Mouse (Mus musculus): ENCODE measurements around the gene Wbp1. TPM values are rescaled to one million over a fixed set of nuclear protein-coding genes. Genes with fewer than 3 reads are reported as not detected.

Wbp1 gene
- polyA plus RNA-seq, 1 experiment from 2014 or later = 108 TPM

GRCm38 (mm10) chr6:83145209-83145608, 23.9 kb upstream of the Wbp1 start:
- TF ChIP-seq CTCF (IDR thresholded peaks at IDR 0.05; ENCODE audit: low read depth) = no peak
- Histone ChIP-seq H3K27me3 (ENCODE audit: insufficient read depth, low read length) (no peaks in the 10 kb centered on the region), H3K4me1 (replicated peaks; ENCODE audit: insufficient read depth, low read length) (peaks cover 13% of the 10 kb centered on the region; the same call in 1 of the 2 replicates), H3K9ac (ENCODE audit: low read depth, low read length) (no peak overlapping the region), H3K4me2 (ENCODE audit: low read length) (no peak overlapping the region), H3K4me3 (replicated peaks; ENCODE audit: low read depth, low read length) (no peak overlapping the region), H3K27ac (no peak overlapping the region), H3K9me3 (replicated peaks; ENCODE audit: low read length) (no peaks in the 10 kb centered on the region), H3K36me3 (ENCODE audit: insufficient read depth, low read length) (peaks cover 5% of the 10 kb centered on the region; the same call in 1 of the 2 replicates)
- ATAC-seq (replicated peaks; ENCODE audit: low FRiP score, low read depth) = no peak
- no peak for DNase-seq (ENCODE audit: low spot score)
- WGBS = 67% methylated on average over 2 of the region's 2 CpGs

DNA sequence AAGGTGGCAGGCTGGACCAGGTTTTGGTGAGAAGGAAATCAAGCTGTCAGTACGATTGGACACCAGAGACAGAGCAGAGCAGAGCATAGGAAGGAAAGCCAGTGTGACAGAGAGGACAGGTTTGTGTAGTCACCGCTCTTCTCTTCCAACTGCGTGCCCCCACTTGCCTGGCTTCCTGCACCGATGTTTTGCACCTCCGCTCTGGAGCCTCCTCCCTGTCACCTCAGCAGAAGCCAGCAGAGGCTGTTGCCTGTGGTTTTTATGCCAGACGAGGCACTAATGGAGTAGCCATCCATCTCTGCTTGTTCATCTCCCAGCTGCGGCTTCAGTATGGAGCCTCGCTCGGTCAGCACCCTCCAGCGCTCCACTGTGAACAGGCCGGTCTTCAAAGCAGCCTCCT, 21.5 kb upstream of the Wbp1 start:
- Histone ChIP-seq H3K9me3 (replicated peaks; ENCODE audit: low read length) (no peaks in the 10 kb centered on the region), H3K4me3 (replicated peaks; ENCODE audit: low read depth, low read length) (no peak overlapping the region), H3K27ac (no peak overlapping the region), H3K4me1 (replicated peaks; ENCODE audit: insufficient read depth, low read length) (peaks cover 21% of the 10 kb centered on the region), H3K27me3 (ENCODE audit: insufficient read depth, low read length) (no peaks in the 10 kb centered on the region), H3K9ac (ENCODE audit: low read depth, low read length) (no peak overlapping the region), H3K36me3 (ENCODE audit: insufficient read depth, low read length) (0 out of 2 replicates have a peak, but pooled peaks cover 4% of the 10 kb centered on the region), H3K4me2 (ENCODE audit: low read length) (no peak overlapping the region)
- no peak for TF ChIP-seq CTCF (IDR thresholded peaks at IDR 0.05; ENCODE audit: low read depth)
- DNase-seq (ENCODE audit: low spot score) (no peak), ATAC-seq (replicated peaks; ENCODE audit: low FRiP score, low read depth) (no peak)
- WGBS = 60% methylated on average over 11 of the region's 11 CpGs

DNA sequence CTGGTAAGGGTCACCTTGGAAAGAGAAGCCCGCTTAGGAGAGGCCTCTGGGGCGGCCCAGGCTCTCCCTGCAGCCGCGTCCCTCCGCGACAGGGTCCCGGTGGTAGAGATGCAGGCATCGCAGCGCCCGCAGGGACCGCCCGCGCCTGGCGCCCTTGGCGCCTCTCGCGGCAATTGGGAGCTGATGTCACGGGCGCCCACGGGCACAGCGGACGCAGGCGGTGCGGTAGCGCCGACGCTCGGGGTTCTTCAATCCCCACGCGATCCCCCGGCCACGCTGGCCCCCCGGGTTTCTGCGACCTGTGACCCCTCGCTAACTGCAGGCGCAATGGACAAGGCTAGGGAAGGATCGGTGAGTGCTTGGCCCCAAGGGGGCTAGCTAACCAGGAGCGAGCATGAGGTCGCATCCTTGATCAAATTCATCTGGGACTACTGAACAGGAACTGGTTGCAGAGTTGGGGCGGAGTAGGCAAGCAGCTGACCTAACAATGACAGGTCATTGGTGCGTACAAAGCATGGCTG, 20.9 kb upstream of the Wbp1 start:
- Histone ChIP-seq H3K4me1 (replicated peaks; ENCODE audit: insufficient read depth, low read length) (peaks cover 23% of the 10 kb centered on the region), H3K27ac (0 out of 2 replicates have a peak overlapping the region, but pooled peaks have one; percentile 36), H3K27me3 (ENCODE audit: insufficient read depth, low read length) (no peaks in the 10 kb centered on the region), H3K9ac (ENCODE audit: low read depth, low read length) (peak overlapping the region; percentile 57), H3K9me3 (replicated peaks; ENCODE audit: low read length) (no peaks in the 10 kb centered on the region), H3K36me3 (ENCODE audit: insufficient read depth, low read length) (0 out of 2 replicates have a peak, but pooled peaks cover 4% of the 10 kb centered on the region), H3K4me3 (replicated peaks; ENCODE audit: low read depth, low read length) (peak overlapping the region; percentile 14; the same call in 1 of the 2 replicates), H3K4me2 (ENCODE audit: low read length) (peak overlapping the region; percentile 63)
- no peak for ATAC-seq (replicated peaks; ENCODE audit: low FRiP score, low read depth)
- DNase-seq (ENCODE audit: low spot score) = no peak
- 6% methylated on average over 41 of the region's 41 CpGs for WGBS
- no peak for TF ChIP-seq CTCF (IDR thresholded peaks at IDR 0.05; ENCODE audit: low read depth)

GRCm38 (mm10) chr6:83141636-83142035, 20.3 kb upstream of the Wbp1 start:
- H3K9ac ChIP-seq (ENCODE audit: low read depth, low read length) = peak overlapping the region; percentile 57
- WGBS = 39% methylated on average over 4 of the region's 4 CpGs

GRCm38 (mm10) chr6:83140044-83140443, 18.7 kb upstream of the Wbp1 start:
- no peak for TF ChIP-seq CTCF (IDR thresholded peaks at IDR 0.05; ENCODE audit: low read depth)
- Histone ChIP-seq H3K9ac (ENCODE audit: low read depth, low read length) (no peak overlapping the region), H3K4me1 (replicated peaks; ENCODE audit: insufficient read depth, low read length) (peaks cover 35% of the 10 kb centered on the region), H3K4me3 (replicated peaks; ENCODE audit: low read depth, low read length) (no peak overlapping the region), H3K9me3 (replicated peaks; ENCODE audit: low read length) (no peaks in the 10 kb centered on the region), H3K27me3 (ENCODE audit: insufficient read depth, low read length) (no peaks in the 10 kb centered on the region), H3K4me2 (ENCODE audit: low read length) (no peak overlapping the region), H3K27ac (no peak overlapping the region), H3K36me3 (ENCODE audit: insufficient read depth, low read length) (0 out of 2 replicates have a peak, but pooled peaks cover 4% of the 10 kb centered on the region)
- no peak for DNase-seq (ENCODE audit: low spot score)
- no peak for ATAC-seq (replicated peaks; ENCODE audit: low FRiP score, low read depth)
- WGBS = 98% methylated on average over 8 of the region's 8 CpGs

More at GRCm38 (mm10) chr6:83141636-83142035, 20.3 kb upstream of the Wbp1 start:
- H3K4me2 ChIP-seq (ENCODE audit: low read length) = peak overlapping the region; percentile 63
- 0 out of 2 replicates have a peak overlapping the region, but pooled peaks have one; percentile 36 for H3K27ac ChIP-seq
- no peak for TF ChIP-seq CTCF (IDR thresholded peaks at IDR 0.05; ENCODE audit: low read depth)
- H3K4me3 ChIP-seq (replicated peaks; ENCODE audit: low read depth, low read length) = no peak overlapping the region
- no peaks in the 10 kb centered on the region for H3K9me3 ChIP-seq (replicated peaks; ENCODE audit: low read length)
- DNase-seq (ENCODE audit: low spot score) (no peak), ATAC-seq (replicated peaks; ENCODE audit: low FRiP score, low read depth) (no peak)
- H3K4me1 ChIP-seq (replicated peaks; ENCODE audit: insufficient read depth, low read length) = peaks cover 23% of the 10 kb centered on the region
- H3K36me3 ChIP-seq (ENCODE audit: insufficient read depth, low read length) = 0 out of 2 replicates have a peak, but pooled peaks cover 4% of the 10 kb centered on the region
- no peaks in the 10 kb centered on the region for H3K27me3 ChIP-seq (ENCODE audit: insufficient read depth, low read length)

GRCm38 (mm10) chr6:83138056-83138455, 16.7 kb upstream of the Wbp1 start:
- Histone ChIP-seq H3K4me2 (ENCODE audit: low read length) (peak overlapping the region; percentile 87), H3K4me1 (replicated peaks; ENCODE audit: insufficient read depth, low read length) (peaks cover 38% of the 10 kb centered on the region), H3K4me3 (replicated peaks; ENCODE audit: low read depth, low read length) (peak overlapping the region; percentile 53), H3K27ac (peak overlapping the region; percentile 100), H3K36me3 (ENCODE audit: insufficient read depth, low read length) (0 out of 2 replicates have a peak, but pooled peaks cover 4% of the 10 kb centered on the region), H3K9ac (ENCODE audit: low read depth, low read length) (peak overlapping the region; percentile 83), H3K9me3 (replicated peaks; ENCODE audit: low read length) (no peaks in the 10 kb centered on the region), H3K27me3 (ENCODE audit: insufficient read depth, low read length) (no peaks in the 10 kb centered on the region)
- 2% methylated on average over 11 of the region's 11 CpGs for whole genome bisulfite sequencing
- ATAC-seq (replicated peaks; ENCODE audit: low FRiP score, low read depth) (peak; percentile 22; the same call in 1 of the 2 replicates), DNase-seq (ENCODE audit: low spot score) (peak; percentile 71)
- TF ChIP-seq CTCF (IDR thresholded peaks at IDR 0.05; ENCODE audit: low read depth) = peak; percentile 43
